Comparison of ENCODE assay signal across 28 mouse cellular contexts in genomic region chr5:21143032-21143431, GRCm38 (mm10).
"Had no signal": no experiment of that assay in that cellular context is flagged by ENCODE, and none has a peak within 500 bp of the region (broad histone marks: within the 10 kb centered on the region; RNA-seq: fewer than 3 reads in every experiment).

No protein-coding gene starts in this region.

- H3K27me3 ChIP-seq: embryonic facial prominence, embryonic 12.5 days; embryonic facial prominence, embryonic 13.5 days; embryonic facial prominence, embryonic 15.5 days; forebrain, embryonic 12.5 days; forebrain, embryonic 13.5 days; forebrain, embryonic 15.5 days had no signal

- H3K9me3 ChIP-seq: embryonic facial prominence, embryonic 10.5 days; embryonic facial prominence, embryonic 12.5 days; embryonic facial prominence, embryonic 13.5 days; embryonic facial prominence, embryonic 15.5 days; forebrain, embryonic 10.5 days; forebrain, embryonic 12.5 days; forebrain, embryonic 13.5 days; forebrain, embryonic 15.5 days had no signal

- H3K36me3 ChIP-seq: embryonic facial prominence, embryonic 10.5 days; embryonic facial prominence, embryonic 12.5 days; embryonic facial prominence, embryonic 13.5 days; embryonic facial prominence, embryonic 15.5 days; forebrain, embryonic 10.5 days; forebrain, embryonic 12.5 days; forebrain, embryonic 15.5 days had no signal

- H3K27ac ChIP-seq: embryonic facial prominence, embryonic 10.5 days; embryonic facial prominence, embryonic 12.5 days; embryonic facial prominence, embryonic 13.5 days; embryonic facial prominence, embryonic 15.5 days; forebrain, embryonic 10.5 days; forebrain, embryonic 12.5 days; forebrain, embryonic 13.5 days; forebrain, embryonic 15.5 days; gastrocnemius, adult 2 months had no signal

- H3K4me1 ChIP-seq: forebrain, embryonic 12.5 days; forebrain, embryonic 13.5 days had no signal

- H3K4me3 ChIP-seq: embryonic facial prominence, embryonic 10.5 days; embryonic facial prominence, embryonic 12.5 days; embryonic facial prominence, embryonic 13.5 days; embryonic facial prominence, embryonic 15.5 days; erythroblast, embryonic 14.5 days; forebrain, embryonic 10.5 days; forebrain, embryonic 12.5 days; forebrain, embryonic 13.5 days; forebrain, embryonic 15.5 days; gastrocnemius, adult 2 months had no signal

- H3K4me2 ChIP-seq: embryonic facial prominence, embryonic 12.5 days; embryonic facial prominence, embryonic 13.5 days; embryonic facial prominence, embryonic 15.5 days; forebrain, embryonic 12.5 days; forebrain, embryonic 13.5 days; forebrain, embryonic 15.5 days had no signal

- DNase-seq: cerebellum, adult 18-20 months; cerebellum, adult 2 months; cerebellum, adult 8-10 months; cerebellum, adult 9-10 months; cerebellum, adult 9-11 months; cerebellum, postnatal 10 days; cerebellum, postnatal 14 days; cerebellum, postnatal 25 days; cerebellum, postnatal 36 days; embryo, embryonic 11 days; forebrain, postnatal 0 days; gastrocnemius, adult 2 months; gastrocnemius, postnatal 10 days; gastrocnemius, postnatal 14 days; gastrocnemius, postnatal 25 days; gastrocnemius, postnatal 36 days; heart, adult 11 months had no signal

- ATAC-seq: forebrain, embryonic 13.5 days; forebrain, embryonic 14.5 days; forebrain, embryonic 15.5 days; forebrain, embryonic 16.5 days; forebrain, postnatal 0 days had no signal

- H3K9ac ChIP-seq: embryonic facial prominence, embryonic 12.5 days; embryonic facial prominence, embryonic 13.5 days; embryonic facial prominence, embryonic 15.5 days; forebrain, embryonic 12.5 days; forebrain, embryonic 13.5 days; forebrain, embryonic 15.5 days; forebrain, postnatal 0 days had no signal
